Mouse (Mus musculus) bone marrow, adult 2 months (tissue): ENCODE results near the gene Vsig10.

Experiments
- CTCF ChIP-seq: fragments of 200-500 bp; IDR thresholded peaks from 2 replicates; pipeline ENCODE4 v1.5.1; 2011; ENCODE audit warnings: low read length, control low read depth; ENCODE audit not compliant: control insufficient read depth, insufficient read depth
- POLR2A ChIP-seq: fragments of 200-500 bp; IDR thresholded peaks from 2 replicates; pipeline ENCODE4 v1.6.1; 2011; ENCODE audit warnings: low read depth, mild to moderate bottlenecking, control low read depth, low read length, borderline replicate concordance; ENCODE audit not compliant: control insufficient read depth

- no peak for TF ChIP-seq POLR2A
- TF ChIP-seq CTCF, result no peak
These were observed 42.7 kb downstream of the Vsig10 start for GRCm38 (mm10) chr5:117361590-117361989.
